Mouse (Mus musculus) right cerebral cortex, postnatal 4 days (tissue): ENCODE measurements at regions not wholly inside any gene's neighbourhood (a gene's known extent, or its start where the extent isn't known, plus 50 kb on each side); places are given as distances from the start of the nearest gene placed in this dataset.
"Not testable (repeated sequence)": the region's sequence is repeated elsewhere in the genome, so short reads cannot be mapped to it uniquely, and the experiment has no call there.

Experiments used
- DNase-seq: peaks from one replicate; pipeline ENCODE4 v3.0.0-alpha.2; 2022

DNA sequence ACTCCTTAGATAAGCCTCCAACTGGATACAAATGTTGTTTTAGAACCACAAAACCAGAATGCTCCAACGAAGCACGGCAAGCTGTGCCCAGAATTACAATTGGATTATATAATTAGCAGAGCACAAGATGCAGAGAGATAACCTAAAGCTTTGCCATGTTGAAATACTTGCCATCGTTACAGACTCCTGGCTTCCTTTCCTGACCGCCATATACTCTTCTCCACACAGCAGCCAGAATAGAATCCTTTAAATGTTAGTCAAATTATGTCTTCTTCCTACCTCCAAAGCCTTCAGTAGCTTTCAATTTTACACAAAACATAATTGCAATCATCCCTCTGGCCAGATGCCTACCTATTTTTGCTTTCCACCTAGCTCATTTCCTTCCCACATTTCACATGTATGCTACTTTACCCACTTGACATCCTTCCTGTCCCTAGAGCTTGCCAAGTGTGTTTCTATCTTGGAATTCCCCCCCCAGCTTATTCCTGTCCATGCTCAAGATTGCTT, 52.8 kb upstream of the G2e3 start:
- no peak for DNase-seq

DNA sequence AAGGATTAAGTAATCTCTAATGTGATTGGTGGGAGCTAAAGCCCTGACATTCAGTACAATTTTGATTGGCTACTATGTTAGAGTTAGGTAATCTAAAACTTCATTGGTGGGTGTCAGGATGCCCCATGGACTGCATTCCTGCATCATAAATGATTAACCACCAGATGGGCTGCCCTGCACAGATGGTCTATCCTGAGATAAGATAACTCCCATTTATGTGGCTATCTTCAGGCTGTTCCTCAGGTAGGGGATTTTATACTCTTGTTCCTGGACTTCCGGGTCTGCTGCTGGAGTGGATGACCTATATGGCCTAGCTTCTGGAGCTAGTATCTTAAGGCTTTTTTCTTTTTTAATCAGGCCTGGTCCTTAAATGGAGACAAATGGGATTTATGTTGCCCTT, 69.5 kb upstream of the G2e3 start:
- DNase-seq, result no peak

DNA sequence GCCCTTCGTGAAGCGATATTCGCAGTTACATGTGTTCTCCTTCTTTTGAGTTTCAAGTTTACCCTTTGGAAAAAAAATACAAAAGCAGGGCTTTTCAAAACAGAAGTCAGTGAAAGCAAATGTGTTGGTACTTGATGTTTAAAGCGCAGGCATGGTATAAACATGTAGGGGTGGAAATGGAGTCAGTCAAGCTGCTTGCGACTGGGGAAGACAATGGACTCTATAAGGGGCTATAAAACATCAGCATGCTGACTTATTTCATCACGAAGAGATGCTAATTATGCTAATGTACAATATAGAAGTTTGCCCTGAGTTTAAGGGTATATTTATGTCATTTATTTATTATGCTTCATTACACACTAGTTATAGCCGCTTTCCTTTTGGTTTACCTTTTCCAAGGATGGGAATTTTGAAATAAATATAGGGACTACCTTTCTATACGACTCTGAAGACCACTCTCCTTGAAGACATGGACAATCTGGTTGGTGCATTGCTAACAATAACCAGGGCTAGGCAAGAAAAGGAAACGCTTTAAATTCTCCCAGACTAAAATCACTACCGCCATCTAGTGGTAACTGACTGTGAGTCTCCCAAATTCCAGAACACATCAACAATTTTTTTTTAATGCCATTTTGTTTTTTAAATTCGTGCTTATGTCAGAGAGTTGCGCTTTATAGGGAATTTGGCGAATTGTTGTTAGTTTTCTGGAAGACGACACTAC, 71.9 kb upstream of the G2e3 start:
- no peak for DNase-seq

DNA sequence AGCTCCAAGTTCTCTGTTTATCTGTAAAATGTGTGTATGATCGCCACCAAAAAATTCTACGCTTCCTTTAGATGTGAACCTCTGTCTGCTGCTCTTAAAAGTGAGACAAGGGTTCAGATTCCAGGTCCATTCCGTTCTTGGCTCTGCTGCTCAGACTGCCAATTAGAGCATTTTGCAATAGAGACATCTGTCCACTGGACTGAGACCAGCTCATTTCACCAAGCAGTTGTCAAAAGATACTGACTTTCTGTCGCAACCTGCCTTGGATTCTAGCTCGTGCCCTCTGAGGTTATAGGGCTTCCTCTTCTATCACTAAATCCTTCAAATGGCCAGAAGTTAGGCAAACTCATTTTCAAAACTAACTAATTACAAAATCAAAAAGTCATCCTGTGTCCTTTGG, 74.4 kb upstream of the G2e3 start:
- DNase-seq, result no peak

DNA sequence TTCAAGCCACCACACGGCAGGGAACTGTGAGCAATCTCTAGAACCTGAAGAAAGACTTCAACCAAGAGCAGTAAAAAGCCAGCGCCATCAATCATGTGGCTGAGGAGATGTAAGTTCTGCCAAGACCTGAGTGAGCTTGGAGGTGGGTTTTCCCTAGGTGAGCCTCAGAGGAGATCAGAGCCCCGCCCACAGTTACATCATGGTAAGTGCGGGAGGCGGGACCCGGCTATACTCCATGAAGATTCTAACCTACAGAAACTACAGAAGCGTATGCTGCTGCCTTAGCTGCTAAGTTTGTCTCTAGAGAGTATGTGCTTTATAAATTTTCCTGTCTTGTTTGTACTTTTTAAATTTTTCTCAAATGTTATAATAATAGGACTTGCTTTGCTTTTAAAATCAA, 105.0 kb upstream of the G2e3 start:
- DNase-seq, result peak; percentile 6

DNA sequence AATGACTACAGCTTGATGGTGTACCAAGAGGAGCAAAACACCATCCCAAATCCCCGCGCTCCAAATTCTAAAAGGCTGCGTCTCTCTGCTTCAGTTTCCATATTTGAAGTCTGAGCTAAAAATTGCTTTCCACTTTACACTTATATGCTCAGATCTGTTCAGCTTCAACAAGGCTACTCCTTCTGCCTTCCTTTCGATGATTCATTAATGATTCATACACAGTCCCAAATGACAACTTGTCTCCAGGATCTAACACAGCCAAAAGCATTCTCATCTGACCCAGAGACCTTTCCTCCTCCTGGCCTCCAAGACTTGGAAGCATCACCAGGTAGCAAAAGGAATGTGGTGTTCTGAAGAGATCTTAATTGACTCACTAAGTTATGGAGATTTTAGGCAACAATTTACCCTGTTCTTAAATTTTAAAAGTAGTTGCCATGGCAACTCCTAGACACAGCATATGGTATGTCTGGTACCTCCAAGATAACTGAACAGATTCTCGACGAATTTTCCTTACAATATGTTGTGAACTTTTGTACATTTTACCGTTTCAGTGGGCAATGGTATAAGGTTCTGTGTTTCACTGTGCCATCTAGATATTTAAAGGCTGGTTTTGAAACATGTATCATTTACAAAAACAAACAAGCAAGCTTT, 106.6 kb upstream of the G2e3 start:
- DNase-seq, result peak; percentile 15

DNA sequence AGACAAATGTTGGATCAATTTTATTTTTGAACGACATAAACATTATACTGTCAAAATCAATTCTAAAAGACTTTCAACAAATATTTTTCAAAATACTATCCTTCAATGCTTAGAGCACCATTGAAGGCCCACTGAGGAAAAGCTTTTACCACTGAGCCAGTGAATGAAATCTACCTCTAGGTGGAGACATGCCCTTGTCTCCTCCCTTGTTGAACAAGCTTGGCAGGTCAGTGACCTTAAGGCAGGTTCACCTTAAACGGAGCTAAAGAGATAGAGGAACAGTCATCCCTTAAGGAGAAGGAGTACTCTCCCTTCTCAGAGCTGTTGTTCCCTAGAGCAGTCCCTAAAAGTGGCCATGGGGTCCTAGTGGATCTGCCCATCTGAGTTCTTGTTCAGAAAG, 136.2 kb upstream of the G2e3 start:
- no peak for DNase-seq

DNA sequence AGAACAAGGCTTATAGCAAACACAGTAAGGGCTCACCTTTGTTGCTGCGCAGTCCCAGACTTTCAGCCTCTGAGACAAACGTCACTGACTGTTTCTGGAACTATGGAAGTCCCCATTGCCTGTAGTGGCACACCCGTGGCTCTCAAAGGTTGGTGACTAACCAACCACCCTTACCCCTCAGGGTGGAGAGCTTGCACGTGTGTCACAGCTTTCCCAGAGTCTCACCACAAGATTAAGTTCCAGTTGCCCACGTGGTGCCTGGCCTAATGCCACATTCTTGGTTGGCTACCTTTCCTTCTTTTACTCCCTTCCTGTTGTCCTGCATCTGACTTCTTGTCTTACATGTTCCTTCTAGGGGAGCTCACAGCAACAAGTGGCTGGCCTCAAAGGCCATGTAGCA, 151.6 kb upstream of the G2e3 start:
- DNase-seq, result no peak

DNA sequence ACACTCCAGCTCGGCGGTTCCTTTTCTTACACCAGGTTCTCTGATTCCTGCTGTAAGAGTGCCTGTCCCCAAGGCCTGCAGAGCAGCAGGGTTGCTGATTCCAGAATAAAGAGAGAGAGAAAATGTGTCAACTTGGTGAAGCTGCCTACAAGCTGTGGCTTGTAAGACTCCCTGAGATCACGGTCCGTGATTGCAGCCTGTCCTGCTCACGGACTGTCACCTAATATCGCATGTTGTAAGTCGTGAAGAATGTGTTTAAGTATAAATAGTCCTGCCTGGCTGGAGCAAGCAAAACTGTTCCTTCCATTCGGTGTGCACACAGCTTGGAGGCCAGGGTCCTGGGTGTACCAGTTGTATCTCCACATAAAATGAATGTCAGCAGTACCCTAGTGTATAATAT, 152.7 kb upstream of the G2e3 start:
- DNase-seq, result no peak

DNA sequence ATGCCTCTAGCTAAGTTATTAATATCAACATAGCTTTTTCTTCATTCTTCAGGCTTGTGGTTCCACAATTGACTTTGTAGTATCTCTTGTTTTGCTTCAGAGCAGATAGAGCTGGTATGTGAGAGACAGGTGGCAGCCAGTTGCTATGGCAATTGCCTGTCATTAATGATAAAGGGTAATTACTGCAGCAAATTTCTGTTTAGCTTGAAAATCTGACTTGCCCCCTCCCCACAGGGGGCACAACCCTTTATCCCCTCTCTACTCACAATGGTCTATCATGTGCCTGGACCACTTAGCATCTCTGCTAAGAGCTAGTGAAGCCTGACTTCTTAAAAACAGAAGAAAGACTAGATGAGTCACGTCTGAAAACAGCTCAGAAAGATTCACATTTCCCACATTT, 157.1 kb upstream of the G2e3 start:
- no peak for DNase-seq

DNA sequence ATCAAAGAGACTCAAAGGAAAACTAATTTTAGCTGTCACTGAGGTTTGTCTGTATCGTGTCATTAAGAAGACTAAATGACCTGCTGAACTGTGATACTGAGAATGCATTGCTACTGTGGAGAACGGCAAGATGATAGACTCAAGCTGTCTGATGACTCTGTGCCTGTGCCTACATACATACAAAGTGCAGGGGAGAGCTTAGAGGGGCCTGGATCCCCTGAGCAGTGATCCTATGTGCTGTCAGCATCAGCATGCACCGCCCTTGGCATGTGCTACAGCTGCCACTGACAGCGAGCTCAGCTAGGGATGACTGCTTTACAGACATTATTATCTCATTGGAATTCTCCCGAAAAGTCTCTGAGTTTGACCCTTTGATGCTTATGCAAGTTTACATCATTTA, 157.7 kb upstream of the G2e3 start:
- DNase-seq, result no peak

DNA sequence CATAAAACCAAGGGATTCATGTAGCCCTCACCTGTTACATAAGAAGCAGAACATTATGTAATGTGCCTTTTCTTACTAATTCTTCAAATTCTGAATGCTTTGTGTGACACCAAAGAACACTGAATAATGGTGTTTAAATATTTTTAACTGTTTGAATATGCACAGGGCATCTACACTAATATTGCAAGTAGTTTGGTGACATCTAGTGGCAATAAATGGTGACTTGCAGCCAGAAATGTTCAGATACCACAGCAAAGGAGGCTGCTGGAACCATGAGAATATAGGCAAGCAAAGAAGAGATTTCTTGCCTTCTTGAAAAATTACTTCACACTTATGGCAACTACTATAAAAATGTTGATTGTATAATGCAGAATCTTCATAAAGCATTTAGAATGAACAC, 159.6 kb upstream of the G2e3 start:
- DNase-seq, result no peak

DNA sequence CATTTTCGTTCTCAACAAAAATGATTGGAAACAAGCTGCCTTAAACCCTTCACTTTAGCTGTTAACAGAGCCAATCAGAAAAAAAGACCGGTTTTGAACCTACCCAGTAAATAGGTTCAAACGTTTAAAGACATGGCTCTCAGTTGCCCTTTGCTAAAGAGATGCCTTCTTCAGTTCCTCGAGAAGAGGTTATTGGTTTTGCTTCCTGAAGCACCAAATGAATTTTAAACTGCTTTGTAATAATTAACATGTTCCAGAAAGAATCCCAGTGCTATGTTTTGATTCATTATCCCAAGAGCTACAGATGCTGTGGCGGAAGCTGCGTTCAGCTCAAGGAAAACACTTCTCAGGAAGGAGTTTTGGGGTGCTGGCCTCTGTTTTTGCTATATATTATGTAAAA, 160.1 kb upstream of the G2e3 start:
- no peak for DNase-seq

DNA sequence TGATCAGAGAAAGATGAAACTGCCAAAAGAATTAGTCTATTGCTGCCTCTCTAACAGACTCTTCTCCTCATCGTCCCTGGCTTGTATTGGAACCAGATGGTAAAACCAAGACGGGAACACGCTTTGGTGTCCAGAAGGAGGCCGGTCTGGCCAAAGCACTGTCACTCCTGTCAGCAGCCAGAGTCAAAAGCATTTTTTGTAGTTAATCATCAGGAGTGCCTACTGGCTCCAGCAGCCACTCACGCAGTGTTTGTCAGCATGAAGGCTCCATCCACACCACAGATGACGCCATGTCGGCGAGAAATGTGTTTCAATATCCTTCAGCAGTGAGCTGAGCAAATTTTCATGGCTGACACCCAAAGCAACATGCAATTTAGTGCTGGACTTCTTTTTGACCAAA, 162.1 kb upstream of the G2e3 start:
- DNase-seq, result peak; percentile 29

DNA sequence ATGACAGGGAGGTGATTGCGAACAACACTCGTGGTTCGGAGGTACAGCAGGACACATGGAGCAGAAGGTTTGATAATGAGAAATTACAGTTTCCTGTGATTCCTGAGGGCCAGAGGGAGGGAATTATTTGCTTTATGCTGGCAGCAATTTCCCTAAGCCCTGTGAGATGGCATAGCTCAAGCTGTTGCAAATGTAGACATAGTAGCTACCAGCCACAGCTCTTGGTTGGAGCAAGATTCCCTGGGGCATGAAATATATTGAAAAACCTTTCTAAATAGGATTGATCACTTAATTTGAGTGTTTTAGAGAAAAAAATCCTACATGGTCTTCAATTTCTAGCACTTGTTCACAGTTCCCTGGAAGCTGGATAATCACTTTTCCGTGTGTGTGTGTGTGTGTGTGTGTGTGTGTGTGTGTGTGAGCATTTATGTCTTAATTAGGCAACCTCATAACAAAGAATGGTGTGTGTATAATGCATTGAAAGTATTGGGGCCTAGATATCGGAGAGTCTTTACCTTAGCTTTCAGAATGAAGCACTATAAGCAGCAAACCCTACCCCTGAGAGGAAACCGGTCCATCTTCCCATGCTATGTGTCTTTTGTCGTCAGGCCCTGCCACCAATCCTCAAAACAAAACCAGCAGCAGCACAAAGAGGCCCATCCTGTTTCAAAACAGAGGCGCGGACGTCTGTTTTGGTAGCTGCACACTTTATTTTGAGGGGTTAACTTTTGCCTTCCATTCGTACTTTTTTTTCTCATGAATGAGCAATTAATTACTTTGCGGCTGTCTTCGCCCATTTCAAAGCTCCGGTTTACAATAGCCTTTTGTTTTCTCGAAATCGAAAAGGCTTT, 172.7 kb upstream of the G2e3 start:
- DNase-seq, result no peak

DNA sequence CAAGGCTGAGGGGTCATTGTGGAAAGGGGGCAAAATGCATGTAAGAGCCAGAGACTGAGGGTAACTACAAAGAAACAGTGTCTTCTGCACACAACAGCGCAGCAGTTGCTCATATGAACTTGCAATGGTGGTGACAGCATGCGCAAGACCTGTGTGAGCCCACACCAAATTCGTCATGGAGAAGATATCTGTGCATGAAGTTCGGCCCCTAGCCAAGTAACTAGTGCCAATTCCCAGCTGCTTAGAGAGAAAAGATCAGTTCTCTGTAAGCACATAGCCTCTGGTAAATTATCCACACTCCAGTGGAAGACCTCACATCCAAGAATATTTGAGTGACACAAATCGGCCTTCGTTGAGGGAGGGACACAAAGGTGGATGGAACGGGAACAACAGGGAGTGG, 182.7 kb upstream of the G2e3 start:
- no peak for DNase-seq

DNA sequence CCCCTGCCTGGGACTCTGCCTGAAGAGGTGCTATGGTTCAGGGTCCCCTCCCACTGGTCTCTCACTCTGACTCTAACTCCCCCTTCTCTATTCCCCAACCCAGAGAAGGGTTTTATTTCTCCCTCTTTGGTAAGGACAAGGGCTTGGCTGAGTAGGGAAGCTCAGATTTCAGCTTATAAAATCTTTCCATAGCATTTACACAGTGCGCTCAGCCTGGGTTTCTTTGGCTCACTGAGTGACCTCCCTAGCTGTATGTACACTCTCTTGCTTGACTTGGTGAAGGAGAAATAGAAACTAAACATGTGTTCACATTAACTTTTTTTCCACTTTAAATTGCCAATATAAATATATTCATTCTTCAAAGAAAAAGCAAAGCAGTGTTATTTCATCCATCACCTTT, 186.9 kb upstream of the G2e3 start:
- DNase-seq, result no peak

DNA sequence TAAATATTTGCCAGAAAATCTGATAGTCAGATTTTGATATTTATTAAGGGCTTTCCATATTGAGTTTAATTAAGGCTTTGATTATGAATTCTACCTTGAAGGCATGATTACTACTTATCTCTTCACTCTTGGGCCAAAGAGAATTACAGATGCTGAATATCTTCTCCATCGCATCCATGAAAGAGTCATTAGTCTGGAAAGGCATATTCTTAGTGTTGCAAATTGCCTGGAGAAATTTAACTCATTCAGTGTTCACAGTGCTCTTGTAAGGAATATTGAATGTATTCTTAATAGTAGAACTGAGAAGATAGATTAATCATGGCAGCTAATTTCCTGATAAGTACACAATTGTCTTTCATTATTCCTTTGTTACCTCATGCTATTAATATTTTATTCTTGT, 187.7 kb upstream of the G2e3 start:
- DNase-seq, result no peak

DNA sequence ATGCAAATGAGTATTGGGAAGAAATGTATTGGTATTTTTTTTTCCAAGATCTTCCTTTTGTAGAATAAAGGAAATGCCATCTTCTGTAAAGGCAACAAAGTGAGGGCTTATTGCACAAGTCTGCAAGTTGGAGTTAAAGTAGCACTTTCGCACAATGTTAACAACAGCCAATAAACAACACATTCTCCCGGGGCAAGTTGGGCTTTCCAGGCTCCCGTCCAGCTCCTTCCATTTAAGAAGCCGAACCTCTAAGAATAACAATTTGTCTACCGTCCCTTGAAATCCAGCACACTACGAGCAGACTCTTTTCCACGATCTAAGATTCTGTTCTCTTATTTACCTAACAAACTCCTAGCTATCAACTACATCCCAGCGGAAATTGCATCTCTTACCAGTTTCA, 199.9 kb upstream of the G2e3 start:
- DNase-seq, result no peak

DNA sequence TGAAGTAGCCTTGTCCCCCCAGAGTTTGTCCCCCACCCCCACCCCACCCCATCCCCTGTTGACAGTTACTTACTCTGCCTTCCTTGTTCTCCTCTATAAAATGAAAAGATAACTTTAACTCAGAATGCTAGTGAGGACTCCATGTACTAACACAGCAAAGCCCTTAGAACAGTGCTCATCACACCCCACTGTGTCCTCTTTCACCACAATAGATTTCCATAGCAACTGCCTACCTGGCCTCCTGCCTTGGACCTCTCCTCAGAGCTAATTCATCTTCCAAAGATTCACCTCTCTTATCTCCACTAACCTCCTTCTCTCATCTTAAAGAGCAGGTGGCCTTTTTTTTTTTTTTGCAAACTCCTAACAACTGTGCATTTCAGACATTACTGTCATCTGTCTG, 204.0 kb upstream of the G2e3 start:
- DNase-seq, result no peak

DNA sequence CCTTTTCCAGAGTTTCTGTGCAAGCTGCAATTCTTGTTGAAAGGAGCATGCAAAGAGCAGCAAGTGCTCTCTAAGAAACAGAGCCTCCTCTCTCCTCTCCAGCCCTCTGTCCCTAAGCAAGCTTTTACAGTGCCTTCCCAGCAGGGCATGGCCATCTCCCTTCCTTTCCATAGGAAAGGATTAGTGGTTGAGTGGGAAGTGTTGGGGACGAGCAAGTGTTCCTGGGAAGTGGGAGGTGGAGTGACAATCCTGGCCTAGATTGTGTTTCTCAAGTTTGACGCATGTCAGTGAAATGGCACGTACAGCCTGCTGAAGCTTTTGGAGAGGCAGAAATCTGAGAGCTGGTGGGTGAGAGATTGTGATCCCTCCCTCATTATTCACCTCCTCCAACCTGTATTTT, 204.7 kb upstream of the G2e3 start:
- DNase-seq, result no peak

DNA sequence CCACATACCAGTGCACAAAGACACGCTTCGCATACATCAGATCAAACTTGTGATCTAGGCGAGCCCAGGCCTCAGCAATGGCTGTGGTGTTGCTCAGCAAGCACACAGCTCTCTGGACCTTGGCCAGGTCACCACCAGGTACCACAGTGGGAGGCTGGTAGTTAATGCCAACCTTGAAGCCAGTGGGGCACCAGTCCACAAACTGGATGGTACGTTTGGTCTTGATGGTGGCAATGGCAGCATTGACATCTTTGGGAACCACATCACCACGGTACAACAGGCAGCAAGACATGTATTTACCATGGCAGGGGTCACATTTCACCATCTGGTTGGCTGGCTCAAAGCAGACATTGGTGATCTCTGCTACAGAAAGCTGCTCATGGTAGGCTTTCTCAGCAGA, 214.2 kb upstream of the G2e3 start:
- DNase-seq, result not testable (repeated sequence)

DNA sequence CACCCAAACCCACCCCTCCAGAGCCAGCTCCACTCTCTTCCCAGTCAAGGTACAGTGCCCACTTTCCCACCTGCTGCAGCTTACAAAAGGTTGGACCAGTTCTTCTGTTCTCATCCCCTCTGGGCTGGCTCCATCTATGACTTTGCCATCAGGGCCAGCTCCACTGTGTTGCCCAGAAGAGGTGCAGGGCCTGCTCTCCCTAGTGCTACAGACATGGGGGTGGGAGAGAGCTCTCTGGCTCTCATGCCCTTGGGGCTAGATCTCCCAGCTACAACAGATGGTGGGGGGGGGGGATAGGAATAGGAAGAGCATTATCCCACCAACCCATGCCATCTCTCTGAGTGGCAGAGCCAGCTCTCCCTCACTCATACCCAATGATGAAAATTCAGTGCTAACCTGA, 219.6 kb upstream of the G2e3 start:
- no peak for DNase-seq

DNA sequence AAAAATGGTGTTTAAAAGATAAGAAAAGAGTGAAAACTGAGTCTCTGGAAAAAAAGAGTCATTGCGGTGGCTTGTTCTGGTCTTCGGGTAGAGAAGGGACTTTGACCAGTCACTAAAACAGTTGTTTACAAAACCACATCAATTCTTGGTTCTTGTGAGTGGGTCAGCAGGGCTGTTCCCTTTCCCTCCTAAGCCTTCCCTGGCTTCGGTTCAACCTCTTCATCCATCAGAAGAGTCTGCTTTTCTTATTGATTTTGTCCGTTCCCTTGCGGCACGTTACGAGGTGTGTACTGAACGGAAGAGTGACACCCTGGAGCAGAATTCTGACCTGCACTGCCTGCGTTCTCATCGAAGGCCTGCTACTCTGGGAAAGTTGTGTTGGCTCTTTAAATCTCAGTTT, 229.1 kb upstream of the G2e3 start:
- no peak for DNase-seq
